Mouse (Mus musculus) gastrocnemius, postnatal 36 days (tissue): ENCODE data around the gene Sp7. TPM values are rescaled to one million over a fixed set of nuclear protein-coding genes. Genes with fewer than 3 reads are reported as not detected.

ENCODE experiments used
- total RNA-seq, 2 experiments: library from RNA; stranded (reverse); gene quantifications; 2 replicates each; pipeline ENCODE4 v1.2.3; 2021

Sp7 gene
- total RNA-seq, 2 experiments from 2014 or later: not detected

Other genes with a start within 250 kb of the Sp7 start
- gene Spryd3, start 230.9 kb downstream of the Sp7 start, total RNA-seq: 1 to 10 TPM; 6.0 to 6.2 TPM
- gene Igfbp6, start 222.8 kb downstream of the Sp7 start, total RNA-seq: 10 to 100 TPM; 42.6 TPM
- gene Soat2, start 216.7 kb downstream of the Sp7 start, total RNA-seq: under 1 TPM in 1 of 2 experiments, not detected in 1; 0.15 TPM
- gene Zfp740, start 163.9 kb downstream of the Sp7 start, total RNA-seq: 10 to 100 TPM; 24.3 to 26.6 TPM
- gene Csad, start 162.5 kb downstream of the Sp7 start, total RNA-seq: 1 to 10 TPM; 7.5 to 7.6 TPM
- gene Itgb7, start 135.2 kb downstream of the Sp7 start, total RNA-seq: 1 to 10 TPM in 1 of 2 experiments, under 1 TPM in 1; 0.69 to 1.3 TPM
- 1 to 10 TPM; 9.3 to 9.9 TPM for gene Rarg, start 109.7 kb downstream of the Sp7 start, total RNA-seq
- gene Gm9918, start 96.6 kb downstream of the Sp7 start, total RNA-seq: not detected
- 10 to 100 TPM; 12.8 to 13.4 TPM for gene Mfsd5, start 87.7 kb downstream of the Sp7 start, total RNA-seq
- gene Espl1, start 70.9 kb downstream of the Sp7 start, total RNA-seq: under 1 TPM; 0.74 to 0.87 TPM
- gene Pfdn5, start 41.1 kb downstream of the Sp7 start, total RNA-seq: 100 to 1,000 TPM; 189 to 216 TPM
- gene Myg1, start 35.5 kb downstream of the Sp7 start, total RNA-seq: 10 to 100 TPM; 14.8 to 16.3 TPM
- 1 to 10 TPM; 4.3 to 7.3 TPM for gene Aaas, start 16.4 kb downstream of the Sp7 start, total RNA-seq
- gene Sp1, start 39.0 kb upstream of the Sp7 start, total RNA-seq: 10 to 100 TPM; 20.2 to 22.8 TPM
- gene Amhr2, start 78.2 kb upstream of the Sp7 start, total RNA-seq: 1 to 10 TPM; 9.1 to 10.0 TPM
- gene Prr13, start 91.8 kb upstream of the Sp7 start, total RNA-seq: 10 to 100 TPM; 13.4 to 13.7 TPM
- 100 to 1,000 TPM; 350 to 411 TPM for gene Pcbp2, start 103.4 kb upstream of the Sp7 start, total RNA-seq
- gene Gm10337, start 136.5 kb upstream of the Sp7 start, total RNA-seq: not detected
- gene Map3k12, start 149.9 kb upstream of the Sp7 start, total RNA-seq: 1 to 10 TPM; 1.6 to 1.9 TPM
- gene Tarbp2, start 151.0 kb upstream of the Sp7 start, total RNA-seq: 10 to 100 TPM; 33.0 to 33.4 TPM
- 1 to 10 TPM; 1.3 to 2.1 TPM for gene Npff, start 157.8 kb upstream of the Sp7 start, total RNA-seq